Mouse (Mus musculus) bone marrow, adult 2 months (tissue): ENCODE results near the gene Lamc1. TPM values are rescaled to one million over a fixed set of nuclear protein-coding genes. Genes with fewer than 3 reads are reported as not detected.

Source experiments
- H3K27ac ChIP-seq: fragments of 200-500 bp; 2 replicates; pipeline ENCODE4 v1.5.1; 2012; ENCODE audit warnings: low read depth, mild to moderate bottlenecking, control low read depth, inconsistent platforms, low read length; ENCODE audit not compliant: control insufficient read depth, poor library complexity, insufficient read depth
- H3K4me1 ChIP-seq: fragments of 200-500 bp; 2 replicates; pipeline ENCODE4 v1.6.1; 2011; ENCODE audit warnings: low read length; ENCODE audit not compliant: control insufficient read depth, insufficient read depth
- H3K4me3 ChIP-seq: fragments of 200-500 bp; replicated peaks from 2 replicates; pipeline ENCODE3; 2011; ENCODE audit warnings: mild to moderate bottlenecking, low read depth, low read length, control low read depth; ENCODE audit not compliant: control insufficient read depth
- CTCF ChIP-seq: fragments of 200-500 bp; IDR thresholded peaks from 2 replicates; pipeline ENCODE4 v1.5.1; 2011; ENCODE audit warnings: low read length, control low read depth; ENCODE audit not compliant: control insufficient read depth, insufficient read depth
- POLR2A ChIP-seq: fragments of 200-500 bp; IDR thresholded peaks from 2 replicates; pipeline ENCODE4 v1.6.1; 2011; ENCODE audit warnings: low read depth, mild to moderate bottlenecking, control low read depth, low read length, borderline replicate concordance; ENCODE audit not compliant: control insufficient read depth
- WGBS: fragments of 180-500 bp; shearing (Covaris S2); methylation state at CpG from one replicate; pipeline ENCODE4 v1.1.7; 2018; 5-methylcytosine and 5-hydroxymethylcytosine counted together
- polyA plus RNA-seq: library from polyadenylated mRNA; stranded (reverse); fragments of >200 nt; gene quantifications from 2 replicates; pipeline ENCODE4 v1.2.4, GENCODE M21; 2011; ENCODE audit warnings: low replicate concordance; ENCODE audit not compliant: missing spikeins, insufficient read depth, insufficient read length

Gene Lamc1
- polyA plus RNA-seq, 1 experiment: 10.6 TPM

DNA sequence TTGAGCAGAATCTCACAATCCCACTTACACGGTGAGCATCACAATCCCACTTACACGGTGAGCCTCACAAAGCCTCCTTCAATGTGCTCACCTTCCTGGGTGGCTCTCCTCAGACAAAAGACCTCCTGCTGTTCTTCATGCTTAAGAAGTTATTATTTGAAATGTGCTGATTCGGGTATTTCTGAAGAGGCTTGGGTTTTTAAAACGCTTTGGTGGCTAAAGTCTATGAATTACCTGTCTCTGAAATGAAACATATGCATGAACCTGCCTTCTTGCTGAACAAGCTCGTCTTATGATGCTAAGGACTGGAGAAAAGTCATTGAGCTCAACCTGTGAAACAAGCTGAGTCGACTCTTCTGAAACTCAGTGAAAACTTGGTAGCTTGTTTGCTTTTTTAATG is 36.6 kb downstream of the Lamc1 start:
- Histone ChIP-seq H3K27ac (no peak overlapping the region), H3K4me1 (no peaks in the 10 kb centered on the region; the same call in 1 of the 2 replicates), H3K4me3 (no peak overlapping the region)
- WGBS: 77% methylated on average over 6 of the region's 6 CpGs
- no peak for TF ChIP-seq POLR2A
- TF ChIP-seq CTCF: no peak

DNA sequence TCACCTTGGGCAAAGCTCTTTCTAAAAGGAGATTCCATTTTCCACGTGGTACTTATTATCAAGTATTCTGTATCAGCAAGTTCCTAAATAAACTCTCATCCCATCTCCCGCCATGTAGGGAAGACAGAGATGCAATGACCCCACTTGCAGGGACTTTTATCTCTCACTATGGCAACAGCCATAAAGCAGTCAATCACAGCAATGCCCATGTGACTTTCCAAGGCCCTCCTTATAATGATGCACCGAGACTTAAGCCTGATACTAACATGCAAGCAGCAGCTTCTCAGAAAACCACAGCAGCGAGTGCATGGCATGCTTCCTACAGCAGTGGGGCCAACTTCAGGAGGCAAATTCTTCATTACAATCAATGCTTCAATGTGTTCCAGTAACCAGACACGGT is 39.7 kb downstream of the Lamc1 start:
- 72% methylated on average over 5 of the region's 5 CpGs for WGBS
- no peak for TF ChIP-seq POLR2A
- no peaks in the 10 kb centered on the region for H3K4me1 ChIP-seq
- no peak overlapping the region for H3K27ac ChIP-seq
- no peak overlapping the region for H3K4me3 ChIP-seq

DNA sequence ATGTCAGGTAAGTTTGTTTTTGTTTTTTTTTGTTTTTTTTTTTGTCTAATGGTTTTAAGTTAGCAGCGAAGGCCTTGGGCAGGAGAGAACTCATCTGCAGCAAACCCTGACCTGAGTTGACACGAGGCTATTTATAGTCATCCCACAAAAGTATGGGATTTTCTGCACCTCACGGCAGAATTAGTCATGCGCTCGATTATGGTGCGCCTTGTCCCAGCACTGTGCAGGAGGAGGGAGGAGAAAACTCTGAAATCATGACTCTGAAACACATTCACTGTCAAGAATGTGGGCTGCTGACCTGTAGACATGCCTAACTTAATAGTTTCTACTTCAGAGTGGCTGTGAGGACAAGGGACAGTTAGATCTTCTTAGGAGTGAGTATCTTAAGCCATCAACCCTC is 40.4 kb downstream of the Lamc1 start:
- 60% methylated on average over 6 of the region's 6 CpGs for WGBS
- TF ChIP-seq CTCF (no peak), POLR2A (no peak)
- no peak overlapping the region for H3K27ac ChIP-seq
- H3K4me3 ChIP-seq: no peak overlapping the region
- no peaks in the 10 kb centered on the region for H3K4me1 ChIP-seq

GRCm38 (mm10) chr1:153291416-153291815 is 41.2 kb downstream of the Lamc1 start:
- TF ChIP-seq POLR2A (no peak), CTCF (no peak)
- H3K4me3 ChIP-seq: no peak overlapping the region
- H3K4me1 ChIP-seq: no peaks in the 10 kb centered on the region
- 18% methylated on average over 4 of the region's 4 CpGs for whole genome bisulfite sequencing
- no peak overlapping the region for H3K27ac ChIP-seq

- Histone ChIP-seq H3K4me3 (no peak overlapping the region), H3K4me1 (no peaks in the 10 kb centered on the region), H3K27ac (no peak overlapping the region)
- TF ChIP-seq CTCF (no peak), POLR2A (no peak)
- 65% methylated on average over 4 of the region's 4 CpGs for WGBS
Measured at GRCm38 (mm10) chr1:153288010-153288409, 44.6 kb downstream of the Lamc1 start.

DNA sequence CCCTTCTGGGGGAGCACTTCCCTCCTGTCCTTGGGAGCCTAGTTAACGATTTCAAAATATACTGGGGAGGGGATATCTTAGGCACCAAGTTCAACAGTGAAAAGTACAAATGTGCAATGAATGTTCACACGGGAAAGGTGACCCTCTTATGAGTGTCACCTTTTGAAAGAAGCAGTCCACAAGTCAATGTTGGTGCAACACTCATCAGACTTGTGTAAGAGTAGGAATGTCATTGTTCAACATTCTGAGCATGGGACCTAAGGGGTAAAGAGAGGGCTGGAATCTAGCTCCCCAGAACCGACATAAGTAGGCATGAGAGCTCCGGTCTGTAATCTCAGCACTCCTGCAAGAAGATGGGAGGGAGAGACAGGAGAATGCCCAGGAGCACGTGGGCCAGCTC is 45.1 kb downstream of the Lamc1 start:
- TF ChIP-seq POLR2A: no peak
- TF ChIP-seq CTCF: no peak
- WGBS: 73% methylated on average over 5 of the region's 5 CpGs
- no peak overlapping the region for H3K27ac ChIP-seq
- H3K4me1 ChIP-seq: no peaks in the 10 kb centered on the region
- no peak overlapping the region for H3K4me3 ChIP-seq

DNA sequence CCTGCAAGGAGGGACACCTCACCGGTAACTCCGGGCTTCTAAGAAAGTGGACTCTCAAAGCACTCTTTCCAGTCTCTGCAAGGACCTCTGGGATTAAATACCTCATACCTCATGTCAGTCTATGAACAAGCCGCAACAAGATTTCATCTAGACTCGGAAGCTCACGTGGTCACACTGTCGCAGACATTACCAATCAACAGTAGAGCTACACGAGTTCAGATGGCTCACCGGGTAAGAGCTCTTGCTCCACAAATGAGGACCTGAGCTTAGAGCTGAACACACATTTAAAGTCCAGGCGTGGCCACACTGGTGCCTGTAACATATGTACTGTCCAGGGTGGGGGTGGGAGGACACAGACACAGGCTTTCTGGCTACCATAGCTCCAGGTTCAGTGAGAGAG is 46.4 kb downstream of the Lamc1 start:
- TF ChIP-seq CTCF: no peak
- TF ChIP-seq POLR2A: no peak
- no peaks in the 10 kb centered on the region for H3K4me1 ChIP-seq
- H3K27ac ChIP-seq: no peak overlapping the region
- WGBS: 81% methylated on average over 9 of the region's 9 CpGs
- H3K4me3 ChIP-seq: no peak overlapping the region

GRCm38 (mm10) chr1:153285188-153285587 is 47.4 kb downstream of the Lamc1 start:
- H3K27ac ChIP-seq: no peak overlapping the region
- H3K4me1 ChIP-seq: no peaks in the 10 kb centered on the region
- no peak for TF ChIP-seq CTCF
- no peak for TF ChIP-seq POLR2A
- WGBS: 79% methylated on average over 8 of the region's 8 CpGs
- H3K4me3 ChIP-seq: no peak overlapping the region

GRCm38 (mm10) chr1:153282342-153282975 is 50.1 kb downstream of the Lamc1 start:
- Histone ChIP-seq H3K4me3 (no peak overlapping the region), H3K27ac (no peak overlapping the region), H3K4me1 (no peaks in the 10 kb centered on the region)
- 88% methylated on average over 5 of the region's 5 CpGs for WGBS
- no peak for TF ChIP-seq CTCF
- no peak for TF ChIP-seq POLR2A
